Mouse (Mus musculus) layer of hippocampus, postnatal 25 days (tissue): ENCODE measurements around the gene Slc38a2. TPM values are rescaled to one million over a fixed set of nuclear protein-coding genes. Genes with fewer than 3 reads are reported as not detected.

Experiments used
- DNase-seq, 2 experiments: peaks; one replicate each; pipeline ENCODE4 v3.0.0; 2022; ENCODE audit warnings: mixed read lengths in 2 of 2, low spot score in 1 of 2; ENCODE audit errors: extremely low spot score in 1 of 2
- total RNA-seq, 2 experiments: library from RNA; stranded (reverse); gene quantifications; 2 replicates each; pipeline ENCODE4 v1.2.3; 2021

The Slc38a2 gene
- total RNA-seq, 2 experiments from 2014 or later = 63.3 to 78.4 TPM

GRCm38 (mm10) chr15:96697901-96698657, 1.5 kb downstream of the Slc38a2 start:
- DNase-seq = no peak

GRCm38 (mm10) chr15:96696486-96697284, 2.8 kb downstream of the Slc38a2 start:
- no peak for DNase-seq

- DNase-seq = no peak
Measured at GRCm38 (mm10) chr15:96695455-96696421, 3.8 kb downstream of the Slc38a2 start.

DNA sequence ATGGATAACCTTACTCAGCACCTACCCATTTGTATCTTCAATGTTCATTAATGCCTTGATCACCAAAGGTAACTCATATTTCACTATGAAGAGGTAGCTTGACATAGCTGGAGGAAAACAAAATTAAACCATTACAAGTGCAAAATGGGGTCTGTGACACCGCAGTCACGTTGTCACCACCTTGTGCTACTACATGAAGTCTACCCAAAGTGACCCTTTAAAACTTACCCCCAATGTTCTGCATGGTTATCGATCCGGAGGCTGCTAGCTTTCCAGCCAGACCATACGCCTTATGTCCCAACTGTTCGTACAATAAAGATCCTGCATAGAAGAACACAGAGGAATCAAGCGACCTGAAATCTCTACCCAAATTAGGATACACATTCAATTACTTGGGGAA, 4.5 kb downstream of the Slc38a2 start:
- DNase-seq = no peak

- DNase-seq = peak in 1 of 2 experiments; percentile 37
Measured at GRCm38 (mm10) chr15:96693688-96694087, 5.8 kb downstream of the Slc38a2 start.

GRCm38 (mm10) chr15:96692401-96692800, 7.1 kb downstream of the Slc38a2 start:
- DNase-seq = no peak

GRCm38 (mm10) chr15:96691381-96691780, 8.1 kb downstream of the Slc38a2 start:
- DNase-seq = no peak

- DNase-seq = no peak
Measured at GRCm38 (mm10) chr15:96690829-96691228, 8.7 kb downstream of the Slc38a2 start.

- no peak for DNase-seq
Measured at GRCm38 (mm10) chr15:96689919-96690318, 9.6 kb downstream of the Slc38a2 start.

DNA sequence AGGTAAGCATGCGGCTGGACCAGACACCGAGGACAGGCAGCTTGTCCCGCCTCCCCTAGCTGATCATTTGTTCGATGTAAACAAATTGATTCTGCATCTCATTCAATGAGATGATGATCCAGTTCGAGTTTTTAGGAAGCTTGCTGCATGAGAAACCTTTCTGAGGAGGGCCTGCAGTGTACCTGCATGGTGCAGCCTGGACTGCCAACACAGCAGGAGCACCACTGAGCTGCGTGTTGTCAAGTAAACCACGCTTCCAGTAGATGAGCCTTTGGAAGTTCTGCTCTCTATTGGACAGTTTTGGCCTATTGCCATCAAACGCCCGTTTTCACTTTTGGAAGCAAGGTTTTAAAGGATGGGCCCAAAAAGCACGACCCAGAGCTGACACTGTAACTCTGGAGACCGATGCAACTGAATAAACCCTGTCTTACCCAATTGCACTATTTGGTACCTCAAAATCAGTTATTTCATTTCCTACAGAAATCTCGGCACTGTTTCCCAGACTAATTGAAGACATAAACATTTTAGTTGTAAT, 10.7 kb downstream of the Slc38a2 start:
- DNase-seq = no peak

DNA sequence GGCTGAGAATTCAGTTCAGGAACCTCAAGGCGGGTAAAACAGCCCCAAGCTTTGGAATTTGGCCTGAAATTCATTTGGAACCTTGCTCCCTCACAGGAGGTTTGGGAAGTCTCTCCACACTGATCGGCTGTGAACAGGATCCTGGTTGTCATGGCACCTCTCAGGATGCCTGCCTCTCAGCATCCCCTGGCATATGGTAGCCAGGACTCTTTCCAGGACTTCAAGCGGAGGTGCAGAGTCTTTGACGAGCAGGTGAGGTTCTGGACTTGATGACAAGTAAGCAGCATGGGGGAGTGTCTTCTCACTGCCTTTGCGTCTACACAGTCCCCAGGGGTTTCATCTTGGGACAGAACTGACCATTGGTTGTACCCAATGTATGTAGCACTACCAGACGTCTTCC, 11.5 kb downstream of the Slc38a2 start:
- DNase-seq = no peak

DNA sequence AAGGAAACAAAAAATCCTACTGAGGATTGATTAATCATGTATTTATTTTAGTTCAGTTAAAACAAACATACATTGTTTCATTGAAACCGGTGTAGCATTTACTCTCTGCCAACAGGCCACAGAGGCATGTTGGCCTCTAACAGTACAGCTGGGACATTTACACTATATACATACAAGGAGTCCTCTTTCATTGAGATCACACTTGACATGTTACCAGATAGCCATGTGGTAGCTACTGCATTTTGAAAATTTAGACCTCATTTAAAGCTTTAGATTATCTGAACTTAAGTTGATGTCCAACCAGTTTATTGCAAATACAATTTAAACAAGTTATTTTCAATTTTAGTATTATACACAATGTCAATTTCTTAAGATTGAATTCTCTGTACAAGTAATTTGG, 12.2 kb downstream of the Slc38a2 start:
- DNase-seq = no peak

DNA sequence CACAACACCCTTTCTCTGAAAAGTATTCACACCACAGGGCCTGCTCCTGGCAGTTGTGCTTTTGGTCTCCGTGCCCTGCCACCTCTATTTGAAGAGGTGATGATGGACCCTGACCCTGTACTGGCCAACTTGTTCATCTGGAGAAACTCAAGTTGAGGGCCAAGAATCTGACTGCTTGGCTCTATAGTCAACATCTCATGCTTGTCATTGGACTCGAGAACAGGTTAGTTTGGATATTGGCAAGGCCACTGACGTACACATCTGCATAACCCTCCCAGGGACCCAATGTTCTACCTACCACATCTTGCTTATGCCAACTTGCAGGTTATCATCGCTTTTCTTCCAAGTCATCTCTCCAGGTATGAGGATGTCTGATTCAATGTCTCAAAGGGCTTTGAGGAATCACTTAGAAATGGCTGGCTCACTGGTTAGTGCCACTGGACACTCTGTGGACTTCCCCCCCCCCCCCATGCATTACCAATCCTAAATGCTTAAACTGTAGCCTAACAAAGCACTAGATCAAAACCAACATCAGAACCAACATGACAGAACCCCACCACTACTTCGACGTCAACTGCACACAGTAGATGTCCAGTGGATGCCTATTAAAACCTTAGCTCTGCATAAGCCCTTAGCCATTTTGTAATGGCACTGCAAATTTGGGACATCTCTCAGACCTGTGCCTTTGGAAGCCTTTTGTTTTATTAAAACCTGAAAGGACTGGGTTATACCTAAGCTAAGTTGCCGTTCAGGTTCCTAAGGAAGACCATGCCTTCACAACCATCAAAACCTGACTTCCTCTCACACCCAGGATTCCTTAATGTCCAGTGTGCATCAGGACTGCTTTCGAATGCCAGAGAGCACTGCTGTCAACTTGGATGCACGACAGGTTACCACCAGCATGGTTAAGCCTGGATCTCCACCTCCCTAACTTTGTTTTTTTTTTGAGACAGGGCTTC, 13.1 kb downstream of the Slc38a2 start:
- DNase-seq = no peak

DNA sequence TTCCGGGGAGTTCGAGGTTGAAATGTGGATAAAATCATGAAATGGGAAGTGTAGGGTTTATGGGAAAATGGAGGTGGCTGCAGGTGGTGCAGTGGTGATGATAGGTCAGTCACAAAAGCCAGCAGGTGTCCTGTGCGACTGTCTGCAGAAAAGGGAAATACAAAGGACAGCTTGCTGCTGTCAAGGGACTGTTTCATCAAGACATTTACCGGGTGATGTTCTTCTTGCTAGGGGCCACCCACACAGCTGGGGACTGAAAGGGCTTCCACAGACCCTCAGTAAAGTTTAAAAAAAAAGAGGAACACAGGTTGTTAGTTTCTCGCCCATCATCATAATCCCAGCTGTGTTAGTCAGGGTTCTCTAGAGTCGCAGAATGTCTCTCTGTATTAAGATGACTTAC, 14.3 kb downstream of the Slc38a2 start:
- DNase-seq = no peak

- DNase-seq = no peak
Measured at GRCm38 (mm10) chr15:96684132-96684830, 15.2 kb downstream of the Slc38a2 start.

DNA sequence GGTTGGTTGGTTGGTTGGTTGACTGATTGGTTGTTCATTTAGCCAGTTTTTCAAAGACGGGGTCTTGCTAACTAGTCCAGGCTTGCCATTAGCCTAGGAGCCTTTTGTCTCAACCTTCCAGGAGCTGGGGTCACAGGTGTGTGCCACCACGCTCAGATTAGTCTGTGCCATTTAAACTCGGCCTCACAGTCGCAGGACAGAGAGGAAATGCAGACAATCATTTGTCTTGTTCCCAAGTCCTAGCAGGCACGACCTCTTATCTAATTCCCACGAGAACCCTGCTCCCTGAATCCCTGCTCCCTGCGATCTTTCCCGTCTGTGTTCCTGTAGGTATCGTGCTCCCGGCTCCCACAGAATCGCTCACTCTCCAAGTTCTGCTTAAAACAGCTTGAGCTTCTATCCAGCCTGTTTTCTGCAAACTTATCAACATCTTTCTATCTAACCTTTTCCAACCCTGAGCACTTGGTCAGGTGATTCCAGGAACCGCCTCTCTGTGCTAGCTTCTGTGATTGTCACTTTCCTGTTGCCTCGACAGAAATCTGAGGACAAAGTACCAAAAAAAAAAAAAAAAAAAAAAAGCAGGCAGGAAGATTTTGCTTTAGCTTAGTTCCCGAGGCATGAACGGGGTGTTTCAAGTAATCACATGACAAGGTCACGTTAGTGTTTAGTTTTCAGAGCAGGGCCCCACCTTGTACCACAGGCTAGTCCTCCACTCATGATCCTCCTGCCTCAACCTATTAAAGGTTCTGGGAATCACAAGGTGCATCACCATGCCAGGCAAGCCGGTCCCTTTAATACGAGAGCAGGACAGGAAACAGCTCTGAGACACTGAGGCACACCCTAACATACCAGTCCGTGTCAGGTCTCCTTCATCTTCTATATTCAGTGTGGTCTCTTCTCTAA, 20.4 kb downstream of the Slc38a2 start:
- DNase-seq = no peak

DNA sequence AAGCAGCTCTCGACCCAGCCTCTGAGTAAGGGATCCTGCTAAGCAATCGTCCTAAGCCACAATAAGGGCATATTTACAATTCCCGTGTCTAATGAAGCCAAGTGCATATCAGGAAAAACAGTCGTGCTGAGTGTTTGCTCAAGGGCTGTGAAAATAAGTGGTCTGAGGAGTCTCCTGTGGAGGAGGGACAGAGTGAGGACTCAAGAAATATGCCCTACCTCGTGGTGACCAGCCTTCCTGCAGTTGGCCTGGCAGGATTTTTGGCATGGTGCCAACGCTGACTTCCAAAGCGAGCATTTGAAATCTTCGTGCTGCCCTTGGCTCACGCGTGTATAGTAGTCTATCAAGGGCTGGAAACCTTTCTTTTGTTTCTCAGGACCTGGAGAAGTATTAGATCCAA, 23.0 kb downstream of the Slc38a2 start:
- no peak for DNase-seq

DNA sequence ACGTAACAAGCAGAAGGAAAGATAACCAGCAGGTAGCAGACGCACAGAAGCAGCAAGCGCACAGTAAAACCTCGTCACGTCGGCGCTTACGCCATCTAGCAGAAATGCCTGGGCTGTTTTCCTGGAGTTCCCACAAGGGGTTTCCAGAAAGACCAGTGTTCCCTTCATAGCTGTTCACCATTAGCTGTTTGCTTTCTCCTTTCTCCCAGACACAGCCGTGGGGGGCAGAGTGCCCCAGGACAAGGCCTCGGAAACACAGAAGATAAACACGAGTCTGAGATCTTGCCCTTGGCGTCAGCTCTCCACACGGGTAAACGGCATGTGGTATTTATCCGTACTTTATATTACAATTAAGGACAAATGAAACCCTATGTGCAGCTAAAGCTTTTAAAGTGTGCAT, 23.8 kb downstream of the Slc38a2 start:
- no peak for DNase-seq
